Mouse (Mus musculus) stomach, postnatal 0 days (tissue): Measurements from ENCODE around the gene Dck. TPM values are rescaled to one million over a fixed set of nuclear protein-coding genes. Genes with fewer than 3 reads are reported as not detected.

ENCODE experiments used
- ATAC-seq: fragments of 200-750 bp; cut with Nextera tagmentation; 2 replicates; pipeline ENCODE4 v1.8.0; 2017; ENCODE audit not compliant: low FRiP score, low TSS enrichment
- DNase-seq: peaks from one replicate; pipeline ENCODE4 v3.0.0-alpha.2; 2016; ENCODE audit warnings: low spot score
- H3K27ac ChIP-seq: fragments of 300-500 bp; sonication (generic); replicated peaks from 2 replicates; pipeline ENCODE4 v1.5.1; 2014; ENCODE audit warnings: mild to moderate bottlenecking, control low read depth
- H3K27me3 ChIP-seq: fragments of 300-500 bp; sonication (generic); 2 replicates; pipeline ENCODE4 v1.6.1; 2014; ENCODE audit warnings: low read length; ENCODE audit not compliant: control insufficient read depth, insufficient read depth
- H3K36me3 ChIP-seq: fragments of 300-500 bp; sonication (generic); 2 replicates; pipeline ENCODE4 v1.6.1; 2014; ENCODE audit warnings: low read length, mixed read lengths; ENCODE audit not compliant: control insufficient read depth, insufficient read depth
- H3K4me1 ChIP-seq: fragments of 300-500 bp; sonication (generic); replicated peaks from 2 replicates; pipeline ENCODE4 v1.6.1; 2014; ENCODE audit warnings: antibody characterized with exemption; ENCODE audit not compliant: control insufficient read depth, insufficient read depth
- H3K4me2 ChIP-seq: fragments of 300-500 bp; sonication (generic); replicated peaks from 2 replicates; pipeline ENCODE4 v1.6.1; 2014; ENCODE audit warnings: low read depth, mild to moderate bottlenecking, control low read depth, moderate library complexity
- H3K4me3 ChIP-seq: fragments of 300-500 bp; sonication (generic); 2 replicates; pipeline ENCODE4 v1.5.1; 2014; ENCODE audit warnings: low read depth, low read length, control low read depth
- H3K9ac ChIP-seq: fragments of 300-500 bp; sonication (generic); 2 replicates; pipeline ENCODE4 v1.6.1; 2014; ENCODE audit warnings: mild to moderate bottlenecking, low read length, control low read depth, mixed read lengths
- H3K9me3 ChIP-seq: fragments of 300-500 bp; sonication (generic); 2 replicates; pipeline ENCODE4 v1.6.1; 2016; ENCODE audit warnings: low read length; ENCODE audit not compliant: control insufficient read depth
- CTCF ChIP-seq: IDR thresholded peaks from 2 replicates; pipeline ENCODE4 v1.5.1; 2016; ENCODE audit warnings: antibody characterized with exemption, low read depth, mild to moderate bottlenecking, moderate library complexity
- EP300 ChIP-seq: optimal IDR thresholded peaks from 2 replicates; pipeline ENCODE3; 2016; ENCODE audit warnings: antibody characterized with exemption
- WGBS: fragments of 180-500 bp; shearing (Covaris S2); extraction: QIAGEN DNeasy Blood & Tissue Kit; methylation state at CpG from one replicate; pipeline ENCODE4 v1.1.7; 2014; 5-methylcytosine and 5-hydroxymethylcytosine counted together
- polyA plus RNA-seq: library from polyadenylated mRNA; unstranded; fragments of >200 nt; fragmentation: Nextera tagmentation; extraction: Ambion mirVana; gene quantifications from 2 replicates; pipeline ENCODE4 v1.2.1, GENCODE M21; 2015

Gene Dck
- polyA plus RNA-seq, 1 experiment from 2014 or later: 12.4 TPM

GRCm38 (mm10) chr5:88831935-88832334 lies 67.1 kb downstream of the Dck start:
- Histone ChIP-seq H3K27me3 (no peaks in the 10 kb centered on the region), H3K4me3 (no peak overlapping the region), H3K9me3 (no peaks in the 10 kb centered on the region), H3K36me3 (no peaks in the 10 kb centered on the region), H3K4me2 (no peak overlapping the region), H3K9ac (no peak overlapping the region), H3K27ac (no peak overlapping the region), H3K4me1 (no peaks in the 10 kb centered on the region)
- WGBS: 77% methylated on average over 3 of the region's 3 CpGs
- TF ChIP-seq CTCF (no peak), EP300 (no peak)
- ATAC-seq (peak; percentile 58; the same call in 1 of the 2 replicates), DNase-seq (no peak)

Other genes with a start within 250 kb of the Dck start
- 0.08 TPM in 1 of 2 replicates, not detected in the other for gene Jchain, start 237.1 kb upstream of the Dck start, polyA plus RNA-seq
- 34.5 and 34.9 TPM in 2 replicates for gene Utp3, start 210.5 kb upstream of the Dck start, polyA plus RNA-seq
- gene Rufy3, start 200.0 kb upstream of the Dck start, polyA plus RNA-seq: 9.8 and 10.3 TPM in 2 replicates
- gene Grsf1, start 88.8 kb upstream of the Dck start, polyA plus RNA-seq: 32.8 and 35.1 TPM in 2 replicates
- 7.9 and 10.1 TPM in 2 replicates for gene Mob1b, start 44.1 kb upstream of the Dck start, polyA plus RNA-seq
- gene Slc4a4, start 121.8 kb downstream of the Dck start, polyA plus RNA-seq: 6.2 and 6.3 TPM in 2 replicates